Mouse (Mus musculus) cortical plate, adult 2 months (tissue): ENCODE measurements around the gene Camk1d. TPM values are rescaled to one million over a fixed set of nuclear protein-coding genes. Genes with fewer than 3 reads are reported as not detected.
"Not testable (repeated sequence)": the region's sequence is repeated elsewhere in the genome, so short reads cannot be mapped to it uniquely, and the experiment has no call there.

Experiments
- H3K27ac ChIP-seq: fragments of 200-500 bp; 2 replicates; pipeline ENCODE4 v1.5.1; 2012; ENCODE audit warnings: low read length, control low read depth, inconsistent platforms; ENCODE audit not compliant: insufficient read depth
- H3K4me1 ChIP-seq: fragments of 200-500 bp; 2 replicates; pipeline ENCODE4 v1.6.1; 2011; ENCODE audit warnings: low read length; ENCODE audit not compliant: control insufficient read depth, insufficient read depth
- H3K4me3 ChIP-seq: fragments of 200-500 bp; 2 replicates; pipeline ENCODE4 v1.5.1; 2011; ENCODE audit warnings: mild to moderate bottlenecking, low read length, control low read depth; ENCODE audit not compliant: insufficient read depth
- CTCF ChIP-seq: fragments of 200-500 bp; IDR thresholded peaks from 2 replicates; pipeline ENCODE4 v1.5.1; 2011; ENCODE audit warnings: mild to moderate bottlenecking, control low read depth, low read length; ENCODE audit not compliant: insufficient read depth; ENCODE audit errors: extremely low read depth
- POLR2A ChIP-seq: fragments of 200-500 bp; IDR thresholded peaks from 2 replicates; pipeline ENCODE4 v1.6.1; 2011; ENCODE audit warnings: mild to moderate bottlenecking, low read length, control low read depth; ENCODE audit not compliant: insufficient read depth; ENCODE audit errors: extremely low read depth
- polyA plus RNA-seq: library from polyadenylated mRNA; depleted of rRNA; stranded (reverse); fragments of >200 nt; gene quantifications from 2 replicates; pipeline ENCODE4 v1.2.3, GENCODE M21; 2012

Gene Camk1d
- polyA plus RNA-seq, 1 experiment = 39.9 TPM

DNA sequence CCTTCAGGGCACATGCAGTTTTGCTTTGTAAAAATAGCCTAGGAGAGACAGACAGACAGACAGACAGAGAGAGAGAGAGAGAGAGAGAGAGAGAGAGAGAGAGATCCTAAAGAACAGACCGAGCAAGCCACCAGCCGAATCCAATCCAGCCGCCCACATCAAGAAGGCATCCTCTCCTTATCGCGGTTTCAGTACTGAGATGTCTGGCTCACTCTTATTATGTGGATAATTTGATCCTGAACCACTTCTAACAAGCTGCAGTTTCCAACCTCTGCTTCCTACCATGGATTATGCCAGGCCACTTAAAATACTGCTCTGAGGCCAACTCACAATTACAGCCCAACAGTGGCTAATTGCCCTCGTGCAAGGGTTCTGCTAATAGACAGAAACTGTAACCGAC is 325.9 kb downstream of the Camk1d start:
- no peak for TF ChIP-seq CTCF
- TF ChIP-seq POLR2A = no peak
- no peak overlapping the region for H3K4me3 ChIP-seq
- no peak overlapping the region for H3K27ac ChIP-seq
- H3K4me1 ChIP-seq = peaks cover 4% of the 10 kb centered on the region

DNA sequence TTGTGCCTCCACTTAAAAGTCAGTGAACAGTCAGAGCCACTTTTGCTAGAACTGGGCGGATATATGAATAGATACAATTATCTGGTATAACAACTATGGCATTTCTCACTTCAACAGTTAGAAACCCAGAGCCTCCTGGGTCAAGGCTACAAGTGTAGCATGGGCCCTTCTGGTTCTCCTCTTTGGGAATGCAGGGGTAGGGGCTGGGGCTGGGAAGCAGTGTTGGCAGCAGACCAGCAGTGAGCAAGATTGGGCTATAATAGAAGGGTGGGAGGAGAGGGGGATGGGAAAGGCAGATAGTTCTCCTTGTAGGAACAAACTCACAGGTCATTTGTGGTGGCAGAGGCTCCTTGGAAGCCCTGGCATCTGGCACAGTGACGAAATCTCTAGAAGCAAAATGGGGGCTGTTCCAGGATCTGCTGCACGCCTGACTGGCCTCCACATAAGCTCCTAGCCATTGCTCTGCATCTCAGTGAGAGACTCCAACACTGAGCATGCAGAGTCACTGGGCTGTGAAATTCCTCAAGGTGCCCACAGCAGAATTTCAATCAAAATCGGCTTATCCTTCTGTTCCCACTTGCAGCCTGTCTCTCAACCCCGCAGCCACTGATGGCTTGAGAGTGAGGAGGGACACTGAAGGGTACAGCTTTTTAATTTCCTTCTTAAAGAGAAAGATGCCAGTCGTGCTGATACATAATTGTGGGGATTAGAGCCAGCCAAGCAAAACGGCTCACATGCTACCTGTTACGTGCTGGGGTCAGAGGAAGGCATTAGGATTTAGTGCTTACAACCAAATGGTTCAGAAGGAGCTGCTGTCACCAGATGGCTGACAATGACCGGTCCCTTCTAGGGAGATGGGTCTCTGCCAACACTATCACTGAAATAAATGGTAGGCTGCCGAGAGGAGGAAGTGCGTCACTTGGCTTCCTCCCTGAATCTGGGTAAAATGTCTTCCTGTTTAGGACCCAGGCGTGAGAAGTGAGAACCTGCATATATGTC is 332.3 kb downstream of the Camk1d start:
- Histone ChIP-seq H3K27ac (no peak overlapping the region), H3K4me3 (no peak overlapping the region), H3K4me1 (peaks cover 12% of the 10 kb centered on the region)
- TF ChIP-seq POLR2A = no peak
- no peak for TF ChIP-seq CTCF

DNA sequence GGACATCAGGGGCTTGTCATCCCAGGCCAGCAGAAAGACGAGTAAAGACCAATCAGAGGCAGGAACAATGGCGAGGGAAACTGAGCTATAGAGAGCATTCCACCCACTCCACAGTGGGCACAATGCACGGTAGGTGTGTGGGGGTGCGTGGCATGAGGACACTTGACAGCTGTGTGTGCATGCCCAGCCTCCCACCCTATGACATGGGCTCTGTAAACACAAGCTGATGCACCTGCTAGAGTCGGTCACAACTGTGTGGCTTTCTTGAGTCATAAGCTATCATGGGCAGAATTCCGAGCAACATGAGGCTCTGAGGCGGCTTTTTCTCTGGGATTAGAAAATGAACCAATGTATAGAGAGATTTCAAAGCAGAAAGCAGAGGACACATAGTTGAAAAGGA is 333.3 kb downstream of the Camk1d start:
- H3K4me3 ChIP-seq = no peak overlapping the region
- no peak overlapping the region for H3K27ac ChIP-seq
- TF ChIP-seq CTCF (no peak), POLR2A (no peak)
- H3K4me1 ChIP-seq = peaks cover 12% of the 10 kb centered on the region

- H3K4me3 ChIP-seq, H3K27ac ChIP-seq: not testable (repeated sequence)
- H3K4me1 ChIP-seq = peaks cover 12% of the 10 kb centered on the region
These were observed 335.4 kb downstream of the Camk1d start for GRCm38 (mm10) chr2:5378922-5379321.

GRCm38 (mm10) chr2:5378066-5378672 is 336.1 kb downstream of the Camk1d start:
- no peak overlapping the region for H3K27ac ChIP-seq
- no peak for TF ChIP-seq POLR2A
- TF ChIP-seq CTCF = no peak
- H3K4me1 ChIP-seq = peaks cover 12% of the 10 kb centered on the region
- H3K4me3 ChIP-seq = no peak overlapping the region

DNA sequence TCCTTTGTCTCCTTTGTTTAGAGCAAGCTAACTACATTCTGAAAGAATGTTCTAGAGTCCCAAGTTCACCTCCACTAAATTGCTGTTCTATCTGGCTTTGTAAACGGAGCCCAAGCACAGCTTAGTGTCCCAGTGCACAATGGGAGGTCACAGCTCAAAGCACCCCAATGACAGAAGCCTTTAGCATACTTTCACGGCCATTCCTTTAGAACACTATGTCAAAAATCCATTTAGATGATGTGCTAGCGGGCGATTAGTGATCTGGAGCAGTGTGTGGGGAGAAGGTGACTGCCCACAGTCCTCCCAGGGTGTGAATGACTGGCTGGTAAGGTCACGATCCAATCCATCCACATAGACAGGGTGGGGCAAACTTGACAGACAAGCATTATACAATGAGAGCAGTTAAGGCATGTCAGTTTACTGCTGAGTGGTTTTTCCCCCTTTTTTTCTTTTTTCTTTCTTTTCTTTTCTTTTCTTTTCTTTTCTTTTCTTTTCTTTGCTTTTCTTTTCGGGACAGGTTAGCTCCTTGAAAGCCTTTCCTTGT is 341.4 kb downstream of the Camk1d start:
- no peak overlapping the region for H3K27ac ChIP-seq
- peaks cover 7% of the 10 kb centered on the region for H3K4me1 ChIP-seq
- H3K4me3 ChIP-seq = no peak overlapping the region
- TF ChIP-seq CTCF = no peak
- TF ChIP-seq POLR2A = no peak

DNA sequence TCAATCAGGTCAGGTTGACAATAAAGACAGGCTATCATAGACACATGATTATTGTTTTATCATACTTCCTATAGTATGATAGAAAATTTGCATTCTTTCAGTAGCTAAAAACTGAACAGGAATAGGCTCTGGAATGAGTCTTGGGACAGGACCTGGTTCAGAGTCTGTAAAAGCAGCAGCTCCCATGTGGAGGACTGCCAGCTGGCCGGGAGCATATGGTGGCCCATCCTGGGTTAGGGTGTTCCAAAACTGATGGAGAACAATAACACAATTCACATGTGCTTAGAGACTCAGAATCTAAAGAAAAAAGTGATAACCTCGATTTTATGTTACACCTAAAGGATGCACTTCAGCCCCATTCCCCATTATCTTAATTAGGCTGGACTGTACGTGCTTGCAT is 343.0 kb downstream of the Camk1d start:
- H3K4me1 ChIP-seq = peaks cover 5% of the 10 kb centered on the region; the same call in 1 of the 2 replicates
- H3K4me3 ChIP-seq = no peak overlapping the region

GRCm38 (mm10) chr2:5370591-5370990 is 343.7 kb downstream of the Camk1d start:
- Histone ChIP-seq H3K27ac (no peak overlapping the region), H3K4me3 (no peak overlapping the region), H3K4me1 (peaks cover 5% of the 10 kb centered on the region; the same call in 1 of the 2 replicates)
- TF ChIP-seq CTCF (no peak), POLR2A (no peak)

More for the DNA sequence above, 343.0 kb downstream of the Camk1d start:
- no peak for TF ChIP-seq CTCF
- TF ChIP-seq POLR2A = no peak
- H3K27ac ChIP-seq = no peak overlapping the region; the same call in 1 of the 2 replicates

DNA sequence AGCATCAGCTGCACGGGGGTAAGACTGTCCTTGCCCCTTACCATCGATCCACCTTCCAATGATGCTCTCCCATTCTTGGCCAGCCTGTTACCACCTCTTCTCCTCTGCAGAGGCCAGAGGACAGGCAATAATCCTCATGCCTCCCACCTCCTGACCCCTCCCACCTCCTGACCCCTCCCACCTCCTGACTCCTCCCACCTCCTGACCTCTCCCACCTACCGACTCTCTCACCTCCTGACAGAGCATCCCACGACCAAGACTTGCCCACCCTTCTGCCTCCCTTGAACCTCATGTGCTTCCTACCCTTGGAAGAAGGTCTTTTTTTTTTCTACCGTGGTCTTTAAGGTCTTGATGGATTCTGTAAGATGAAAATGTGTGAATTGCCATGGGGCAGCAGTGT is 350.5 kb downstream of the Camk1d start:
- Histone ChIP-seq H3K27ac (no peak overlapping the region), H3K4me1 (peaks cover 8% of the 10 kb centered on the region), H3K4me3 (no peak overlapping the region)
- TF ChIP-seq CTCF (no peak), POLR2A (no peak)
